Mouse (Mus musculus) layer of hippocampus, adult 18-20 months (tissue): Measurements from ENCODE around the gene Zdhhc9. TPM values are rescaled to one million over a fixed set of nuclear protein-coding genes. Genes with fewer than 3 reads are reported as not detected.

Experiments used
- DNase-seq, 2 experiments: peaks; one replicate each; pipeline ENCODE4 v3.0.0; 2022; ENCODE audit warnings: low spot score in 2 of 2
- total RNA-seq, 2 experiments: library from RNA; stranded (reverse); gene quantifications; 2 replicates each; pipeline ENCODE4 v1.2.3; 2021

Gene Zdhhc9
- total RNA-seq, 2 experiments from 2014 or later, result 36.9 to 38.5 TPM

- no peak for DNase-seq
Observed at GRCm38 (mm10) chrX:48127502-48128218, 81.0 kb downstream of the Zdhhc9 start.

GRCm38 (mm10) chrX:48126903-48127476 is 81.7 kb downstream of the Zdhhc9 start:
- no peak for DNase-seq

GRCm38 (mm10) chrX:48124132-48125071 is 84.3 kb downstream of the Zdhhc9 start:
- DNase-seq, result peak; percentile 28 to 60

Other genes with a start within 250 kb of the Zdhhc9 start
- gene Apln, start 174.0 kb downstream of the Zdhhc9 start, total RNA-seq, result 10 to 100 TPM; 14.9 to 17.2 TPM
- gene Xpnpep2, start 100.2 kb downstream of the Zdhhc9 start, total RNA-seq, result under 1 TPM; 0.50 to 0.89 TPM
- gene Sash3, start 62.4 kb downstream of the Zdhhc9 start, total RNA-seq, result 1 to 10 TPM in 1 of 2 experiments, under 1 TPM in 1; 0.81 to 1.4 TPM
- gene Utp14a, start 48.0 kb upstream of the Zdhhc9 start, total RNA-seq, result 10 to 100 TPM; 17.1 to 18.8 TPM
- 10 to 100 TPM; 19.7 to 23.4 TPM for gene Bcorl1, start 132.5 kb upstream of the Zdhhc9 start, total RNA-seq